Mouse (Mus musculus) testis, postnatal 14 days (tissue): ENCODE results near the gene Etnk1.
"Not testable (repeated sequence)": the region's sequence is repeated elsewhere in the genome, so short reads cannot be mapped to it uniquely, and the experiment has no call there.

Experiments used
- DNase-seq: peaks from one replicate; pipeline ENCODE4 v3.0.0; 2021; ENCODE audit warnings: low spot score

Etnk1 gene

GRCm38 (mm10) chr6:143151081-143151995 lies 15.7 kb upstream of the Etnk1 start:
- DNase-seq: not testable (repeated sequence)

- peak; percentile 77 for DNase-seq
Observed at GRCm38 (mm10) chr6:143152321-143152827, 14.6 kb upstream of the Etnk1 start.

- no peak for DNase-seq
Observed at GRCm38 (mm10) chr6:143153160-143153559, 13.9 kb upstream of the Etnk1 start.

- peak; percentile 45 for DNase-seq
Observed at GRCm38 (mm10) chr6:143153751-143154494, 13.1 kb upstream of the Etnk1 start.

- peak; percentile 57 for DNase-seq
Observed at GRCm38 (mm10) chr6:143154885-143155284, 12.1 kb upstream of the Etnk1 start.

- DNase-seq: no peak
Observed at GRCm38 (mm10) chr6:143155996-143156395, 11.0 kb upstream of the Etnk1 start.

GRCm38 (mm10) chr6:143156684-143157083 lies 10.3 kb upstream of the Etnk1 start:
- DNase-seq: no peak

GRCm38 (mm10) chr6:143157401-143157800 lies 9.6 kb upstream of the Etnk1 start:
- no peak for DNase-seq

- DNase-seq: no peak
Observed at GRCm38 (mm10) chr6:143160572-143161231, 6.3 kb upstream of the Etnk1 start.

GRCm38 (mm10) chr6:143162161-143162877 lies 4.7 kb upstream of the Etnk1 start:
- peak; percentile 33 for DNase-seq

GRCm38 (mm10) chr6:143163956-143164905 lies 2.8 kb upstream of the Etnk1 start:
- no peak for DNase-seq

GRCm38 (mm10) chr6:143164906-143165255 lies 2.1 kb upstream of the Etnk1 start:
- DNase-seq: no peak

- no peak for DNase-seq
Observed at GRCm38 (mm10) chr6:143165404-143166257, 1.4 kb upstream of the Etnk1 start.

GRCm38 (mm10) chr6:143167409-143167919 lies 443 bp downstream of the Etnk1 start:
- DNase-seq: peak; percentile 75

GRCm38 (mm10) chr6:143167981-143168674 lies 1.1 kb downstream of the Etnk1 start:
- DNase-seq: no peak

- DNase-seq: no peak
Observed at GRCm38 (mm10) chr6:143169385-143169784, 2.4 kb downstream of the Etnk1 start.

- DNase-seq: no peak
Observed at GRCm38 (mm10) chr6:143170166-143170960, 3.3 kb downstream of the Etnk1 start.

- DNase-seq: no peak
Observed at GRCm38 (mm10) chr6:143171066-143171465, 4.0 kb downstream of the Etnk1 start.
